Mouse (Mus musculus) spleen, postnatal 36 days (tissue): Measurements from ENCODE around the gene Otop2.

Experiments used
- DNase-seq, 2 experiments: peaks; one replicate each; pipeline ENCODE4 v3.0.0; 2022; ENCODE audit warnings: low spot score in 2 of 2, mixed read lengths in 1 of 2

The Otop2 gene

DNA sequence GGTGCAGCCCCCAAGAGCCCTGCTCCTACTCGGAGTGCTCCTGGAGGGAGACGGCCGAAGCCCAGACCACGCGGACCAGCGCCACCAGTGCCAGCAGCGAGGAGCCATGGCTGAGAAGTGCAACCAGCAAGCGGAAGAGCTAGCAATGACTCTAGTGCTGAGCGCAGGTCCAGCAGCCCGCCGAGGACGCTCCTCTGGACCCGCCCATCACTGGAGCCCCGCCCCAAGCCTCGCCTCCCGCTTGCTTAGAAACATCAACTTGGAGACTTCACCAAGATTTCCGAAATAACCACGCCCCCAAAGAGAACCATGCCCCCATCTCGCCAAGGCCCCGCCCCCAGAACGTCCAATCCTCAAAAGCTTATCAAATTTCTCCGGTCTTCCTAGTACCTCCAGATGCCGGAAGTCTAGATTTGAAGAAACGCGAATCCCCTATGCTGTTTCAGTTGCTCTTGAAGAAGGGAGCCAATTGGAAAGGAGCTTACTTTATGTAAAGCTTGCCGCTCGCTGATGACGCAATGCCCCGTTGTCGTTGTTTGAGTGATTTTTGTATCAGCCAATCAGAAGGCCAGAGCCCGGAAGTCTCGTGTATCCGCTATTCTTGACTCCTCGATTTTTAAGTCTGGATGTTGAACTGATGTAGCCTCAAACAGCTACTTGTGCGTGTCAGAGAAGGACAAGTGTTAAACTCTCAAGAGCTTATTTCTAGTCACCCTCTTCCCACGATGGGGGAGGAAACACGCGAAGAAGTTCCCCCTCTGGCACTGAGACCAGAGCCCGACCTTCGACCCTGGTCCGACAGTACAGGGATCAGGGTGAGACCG, 30.0 kb upstream of the Otop2 start, which contains the start of gene Fdxr:
Gene Fdxr, minus strand, starts transcription at position 271 of the 824 bp plus-strand sequence.
- DNase-seq, result peak; percentile 99 to 100

- DNase-seq, result no peak
Measured at GRCm38 (mm10) chr11:115277604-115277975, 29.4 kb upstream of the Otop2 start.

GRCm38 (mm10) chr11:115278176-115278575, 28.8 kb upstream of the Otop2 start:
- DNase-seq, result no peak

DNA sequence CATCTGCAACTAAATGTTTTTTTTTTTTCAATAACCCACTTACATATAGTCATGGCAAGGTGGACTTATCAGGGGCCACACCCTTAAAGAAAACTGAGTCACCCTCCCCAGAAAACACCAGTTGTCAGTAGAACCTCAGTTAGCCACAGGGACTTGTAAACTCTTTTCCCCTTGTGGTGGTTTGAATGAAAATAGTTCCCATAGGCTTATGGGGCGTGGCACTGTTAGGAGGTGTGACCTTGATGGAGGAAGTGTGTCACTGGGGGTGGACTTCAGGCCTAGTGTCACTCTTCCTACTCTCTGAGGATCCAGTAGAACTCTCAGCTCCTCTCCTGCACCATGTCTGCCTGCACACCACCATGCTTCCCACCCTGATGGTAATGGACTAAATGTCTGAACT, 27.2 kb upstream of the Otop2 start:
- no peak for DNase-seq

DNA sequence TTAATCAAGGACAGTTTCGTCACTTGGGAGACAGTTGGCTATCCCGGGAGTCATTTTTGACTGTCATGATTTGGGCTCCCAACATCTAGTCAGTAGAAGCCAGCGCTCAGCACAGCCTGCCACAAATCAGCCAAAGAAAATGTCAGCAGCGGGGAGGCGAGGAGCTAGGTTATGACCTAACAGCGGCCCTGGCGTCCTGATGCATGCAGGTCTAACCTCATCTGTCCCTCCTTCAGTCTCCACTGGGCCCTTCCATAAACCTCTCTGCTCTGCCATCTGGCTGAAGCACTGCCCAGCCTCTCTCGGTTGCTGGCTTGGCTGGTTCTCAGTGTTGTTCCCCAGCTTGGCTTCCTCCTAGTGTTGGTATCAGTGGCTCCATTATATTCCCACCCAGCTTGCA, 24.7 kb upstream of the Otop2 start:
- DNase-seq, result no peak

DNA sequence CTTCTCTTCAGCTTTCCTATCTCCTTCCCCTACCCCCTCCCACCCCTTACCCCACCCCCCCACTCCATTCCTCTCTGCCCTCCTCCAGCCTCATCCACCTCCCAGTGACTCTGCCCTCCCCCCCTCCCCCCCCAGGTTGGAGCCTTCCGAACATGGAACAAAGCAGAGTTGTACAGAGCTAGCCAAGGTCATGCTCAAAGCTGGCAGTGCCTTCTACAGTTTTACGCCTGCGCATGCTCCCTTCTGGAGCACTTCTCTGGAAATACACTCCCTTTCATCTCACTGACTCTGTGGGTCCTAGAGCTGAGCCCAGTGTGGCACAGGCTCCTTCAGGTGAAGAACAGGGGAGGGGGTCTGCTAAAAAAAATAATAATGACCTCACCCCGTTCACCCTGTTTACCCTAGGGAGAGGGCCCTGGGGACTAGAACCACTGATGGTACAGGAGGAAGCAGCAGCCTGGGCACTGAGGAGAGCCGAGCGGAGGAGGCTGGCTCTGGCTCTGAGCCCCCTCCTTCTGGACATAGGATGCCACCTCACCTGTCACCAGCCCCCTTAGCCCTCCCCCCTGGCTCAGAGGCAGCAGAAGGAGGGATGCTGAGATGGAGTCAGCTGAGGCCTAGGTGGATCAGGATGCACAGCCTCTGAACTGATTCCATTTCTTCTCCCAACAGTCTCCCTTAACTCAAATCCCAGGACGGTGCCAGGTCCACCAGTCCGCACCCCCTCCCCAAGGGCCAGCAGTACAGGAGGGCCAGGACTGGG, 24.1 kb upstream of the Otop2 start:
- DNase-seq, result no peak

DNA sequence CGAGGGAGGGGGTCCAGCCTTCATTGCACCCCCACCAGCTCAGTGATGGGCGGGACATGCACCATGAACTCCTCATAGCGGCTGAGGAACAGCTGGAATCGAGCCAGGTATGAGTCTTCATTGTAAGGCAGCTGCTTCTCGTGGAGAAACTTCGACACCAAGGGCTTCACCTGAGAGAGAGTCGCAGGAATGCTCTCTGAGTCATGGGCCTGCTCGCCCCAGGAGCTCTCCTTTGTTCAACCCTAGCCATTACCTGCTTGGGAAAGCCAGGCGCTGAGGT, 23.5 kb upstream of the Otop2 start:
- no peak for DNase-seq

DNA sequence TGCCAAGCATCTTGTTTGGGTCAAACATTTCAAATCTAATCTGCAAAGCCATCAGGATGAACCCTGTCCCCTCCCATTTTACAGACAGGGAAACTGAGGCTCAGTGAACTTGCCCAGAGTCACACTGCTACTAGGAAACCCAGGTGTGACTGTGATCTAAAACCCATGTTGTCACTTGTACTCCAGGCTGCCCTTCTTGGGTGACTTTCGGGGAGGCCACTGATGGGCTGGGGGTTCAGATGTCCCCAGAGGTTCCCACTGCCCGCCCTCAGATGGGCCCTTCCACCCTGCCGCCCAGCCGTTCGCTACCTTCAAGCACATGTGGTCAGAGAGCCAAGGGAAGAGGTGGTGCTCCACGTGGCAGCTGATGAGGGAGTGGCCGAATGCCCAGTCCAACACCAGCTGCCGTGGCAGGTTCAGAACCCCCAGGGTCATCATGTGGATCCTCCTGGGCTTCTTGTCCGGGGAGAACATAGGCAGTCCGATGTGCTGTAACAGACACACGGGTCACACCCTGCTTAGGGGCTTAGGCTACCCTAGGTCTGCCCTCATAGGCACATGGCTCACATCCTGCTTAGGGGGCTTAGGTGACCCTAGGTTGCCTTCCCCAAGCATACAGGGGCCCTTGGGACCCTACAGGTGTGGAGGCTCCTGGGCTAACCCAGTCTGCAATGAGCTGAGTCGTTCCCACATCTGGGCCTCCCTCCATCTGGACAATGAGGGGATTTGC, 22.9 kb upstream of the Otop2 start:
- DNase-seq, result no peak

- no peak for DNase-seq
Measured at GRCm38 (mm10) chr11:115285282-115285681, 21.7 kb upstream of the Otop2 start.

DNA sequence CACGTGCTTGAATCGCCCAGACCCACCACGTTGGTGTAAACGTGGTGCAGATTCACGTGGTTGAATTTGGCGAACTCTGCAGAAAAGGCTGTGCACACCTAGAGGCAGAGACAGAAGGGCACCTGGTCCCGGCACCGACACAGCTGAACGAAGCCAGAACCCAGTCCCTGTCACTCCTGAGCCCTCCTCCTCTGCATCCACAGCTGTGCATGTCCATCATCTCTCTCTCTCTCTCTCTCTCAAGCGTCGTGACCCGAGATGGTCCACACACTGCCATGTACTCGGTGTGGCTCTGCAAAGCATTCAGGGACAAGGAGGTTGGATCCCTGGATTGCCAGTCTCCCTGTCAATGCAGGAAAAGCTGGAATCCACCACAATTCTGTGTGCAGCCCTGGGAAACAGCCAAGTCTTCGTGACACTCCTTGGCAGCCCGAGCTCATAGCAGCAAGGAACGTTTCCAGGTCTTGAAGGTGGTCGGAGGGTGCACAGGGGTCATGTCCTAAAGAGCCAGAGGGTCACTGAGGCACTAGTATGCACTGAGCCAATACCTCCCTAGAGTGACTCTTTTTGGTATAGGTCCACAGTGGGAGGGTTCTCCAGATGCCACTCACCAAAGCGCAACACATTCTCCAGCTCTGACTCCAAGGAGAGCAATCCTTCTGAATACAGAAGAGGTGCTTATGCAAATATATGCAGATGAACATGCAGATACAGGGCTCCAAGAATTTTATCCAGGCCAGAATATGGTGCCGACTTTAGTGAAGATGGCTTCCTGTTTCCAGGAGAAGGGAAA, 20.6 kb upstream of the Otop2 start:
- no peak for DNase-seq

DNA sequence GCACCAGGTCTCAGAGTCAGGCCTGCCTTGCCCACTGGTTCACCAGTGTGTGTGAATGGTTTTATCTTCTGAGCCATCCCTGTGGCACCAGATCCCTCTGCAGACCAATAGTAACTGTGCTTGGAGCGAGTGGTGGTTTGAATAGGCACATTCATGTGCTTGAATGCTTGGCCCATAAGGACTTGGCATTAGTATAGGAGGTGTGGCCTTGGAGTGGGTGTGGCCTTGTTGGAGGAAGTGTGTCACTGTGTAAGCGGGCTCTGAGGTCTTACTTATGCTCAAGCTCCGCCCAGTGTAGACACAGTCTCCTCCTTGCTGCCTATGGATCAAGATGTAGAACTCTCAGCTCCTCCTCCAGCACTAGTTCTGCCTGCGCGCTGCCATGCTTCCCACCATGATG, 19.6 kb upstream of the Otop2 start:
- no peak for DNase-seq

DNA sequence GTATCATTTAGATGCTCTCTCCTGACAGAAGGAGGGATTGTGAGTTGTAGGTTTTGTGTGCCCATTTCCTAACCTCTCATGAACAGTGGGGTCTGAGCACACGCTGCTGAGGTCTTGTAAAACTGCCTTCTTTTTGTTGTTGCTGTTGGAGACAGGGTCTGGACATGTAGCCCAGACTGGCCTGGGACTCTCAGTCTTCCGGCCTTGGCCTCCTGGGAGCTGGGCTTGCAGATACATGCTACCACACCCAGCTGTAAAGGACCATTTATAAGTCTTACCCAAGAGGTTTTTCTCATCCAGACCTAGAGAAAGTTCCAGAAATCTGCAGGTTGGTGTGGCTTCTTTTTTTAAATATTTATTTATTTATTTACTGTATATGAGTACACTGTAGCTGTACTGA, 18.7 kb upstream of the Otop2 start:
- no peak for DNase-seq

GRCm38 (mm10) chr11:115289885-115290284, 17.1 kb upstream of the Otop2 start:
- DNase-seq, result no peak

DNA sequence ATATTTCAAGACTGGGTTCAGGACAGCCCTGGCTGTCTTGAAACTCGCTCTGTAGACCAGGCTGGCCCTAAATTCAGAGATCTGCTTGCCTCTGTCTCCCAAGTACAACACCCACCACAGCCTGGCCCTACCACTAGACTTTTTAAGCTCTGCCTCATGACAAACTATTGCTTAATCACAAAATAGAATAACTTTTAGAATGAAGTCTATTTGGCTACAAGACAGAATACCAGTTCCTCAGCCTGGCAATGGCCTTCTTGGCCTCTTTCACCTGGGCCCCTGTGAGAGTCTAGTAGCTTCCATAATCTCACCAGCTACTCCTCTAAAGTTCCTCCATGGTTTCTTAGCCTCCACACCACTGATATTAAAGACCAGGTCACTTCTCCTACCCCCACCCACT, 16.6 kb upstream of the Otop2 start:
- DNase-seq, result no peak

GRCm38 (mm10) chr11:115290919-115291318, 16.0 kb upstream of the Otop2 start:
- DNase-seq, result no peak

- DNase-seq, result no peak
Measured at GRCm38 (mm10) chr11:115291503-115291902, 15.5 kb upstream of the Otop2 start.

DNA sequence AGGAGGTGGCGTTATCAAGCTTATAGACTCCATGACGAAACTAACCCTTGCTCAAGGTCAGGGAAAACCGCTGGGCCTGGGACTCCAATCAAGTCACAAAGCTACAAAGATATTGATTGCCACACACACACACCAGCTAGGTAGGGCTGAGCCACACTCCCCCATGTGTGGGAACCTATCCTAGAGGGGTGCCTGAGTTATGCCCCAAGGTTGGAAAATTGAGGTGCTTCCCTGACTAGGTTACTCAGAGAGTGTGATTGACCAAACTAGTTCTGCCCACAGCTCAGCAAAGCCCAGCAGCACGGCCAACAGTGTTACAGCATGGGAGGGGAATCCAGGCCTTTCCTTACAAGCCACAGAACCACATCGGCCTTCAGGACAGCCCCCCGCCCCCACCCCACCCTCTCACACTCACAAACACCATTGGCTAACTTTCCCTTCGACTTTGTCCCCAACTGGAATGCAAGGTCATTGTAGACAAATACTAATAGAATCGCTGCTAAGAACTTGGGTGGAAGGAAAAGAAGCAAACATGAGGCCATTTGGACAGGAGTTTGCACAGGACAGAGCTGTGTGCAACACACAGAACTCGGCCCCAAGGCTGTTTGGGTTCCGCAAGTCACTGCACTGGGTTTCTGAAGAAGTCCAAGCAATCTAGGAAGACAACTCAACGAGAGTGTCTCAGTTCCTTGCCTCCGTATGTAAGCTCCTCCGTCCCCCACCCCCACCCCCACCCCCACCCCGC, 14.2 kb upstream of the Otop2 start:
- no peak for DNase-seq

DNA sequence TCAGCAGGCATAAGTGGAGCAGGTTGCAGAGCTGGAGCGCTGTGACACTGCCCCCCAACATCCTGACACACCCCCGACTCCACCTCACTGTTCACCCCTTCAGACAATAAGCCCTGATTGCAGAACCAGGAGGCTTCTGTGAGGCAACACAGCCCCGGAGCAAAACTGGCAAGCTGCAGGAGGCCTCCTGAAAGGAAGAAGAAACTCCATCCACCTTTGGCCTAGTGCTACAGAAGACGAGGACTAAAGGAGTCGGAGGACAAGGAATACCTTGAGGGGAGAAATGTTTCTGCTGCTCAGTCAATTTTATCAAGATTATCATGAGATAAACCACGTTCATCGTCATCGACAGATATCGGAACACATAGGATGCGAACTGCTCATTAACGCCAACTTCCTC, 11.0 kb upstream of the Otop2 start:
- no peak for DNase-seq

DNA sequence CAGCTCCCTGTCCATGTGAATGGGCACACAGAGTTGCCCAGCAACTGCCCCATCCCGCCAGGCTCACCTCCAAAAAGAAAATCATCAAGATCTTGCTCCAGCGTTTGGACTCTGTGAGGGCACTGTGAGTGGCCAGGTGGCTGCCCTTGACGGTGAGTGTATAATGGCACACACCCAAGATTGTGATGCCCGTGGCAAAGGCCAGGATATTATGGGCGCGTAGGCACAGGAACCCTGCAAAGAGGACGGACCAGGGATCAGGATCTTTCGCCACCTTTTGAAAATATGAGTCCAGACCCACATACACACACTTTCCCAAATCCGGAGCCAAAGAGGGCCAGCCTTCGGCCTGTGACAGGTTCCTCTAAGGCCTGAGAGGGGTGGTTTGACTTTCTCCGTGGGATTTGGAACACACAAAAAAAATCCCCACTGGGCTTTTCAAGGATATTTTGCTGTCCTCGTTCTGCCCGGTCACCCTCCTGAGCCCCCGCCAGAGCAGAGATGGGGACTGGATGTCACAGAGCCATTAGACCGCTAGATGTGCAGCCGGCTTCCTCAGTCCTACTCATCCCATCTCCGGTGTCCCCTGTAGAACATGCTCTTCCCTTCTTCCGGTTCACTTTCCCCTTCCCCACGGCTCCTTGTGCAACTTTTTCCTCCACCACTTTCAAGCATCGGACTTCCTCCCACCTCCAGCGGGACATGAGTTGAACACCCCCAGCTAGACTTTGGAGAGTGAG, 10.3 kb upstream of the Otop2 start:
- no peak for DNase-seq

GRCm38 (mm10) chr11:115297214-115297826, 9.6 kb upstream of the Otop2 start, which contains the start of gene Fads6:
Gene Fads6 (minus strand): TSS chr11:115297663.
- DNase-seq, result peak in 1 of 2 experiments; percentile 24
